20 mouse cellular contexts compared by ENCODE assay signal in genomic region chr14:71518541-71518940, GRCm38 (mm10).
A peak's percentile ranks its signal among the peaks of the same experiment; 100 is the strongest.
DNase-seq lines count a peak whose midpoint lies in the region; ATAC-seq lines count a peak whose summit lies in the region.
"Had no signal": no experiment of that assay in that cellular context is flagged by ENCODE, and none has a peak within 500 bp of the region (broad histone marks: within the 10 kb centered on the region; RNA-seq: fewer than 3 reads in every experiment).

No protein-coding gene starts in this region.

- no peak overlapping the region for H3K9ac ChIP-seq in heart, embryonic 12.5 days
- H3K9ac ChIP-seq: embryonic facial prominence, embryonic 13.5 days; forebrain, embryonic 12.5 days; forebrain, postnatal 0 days; heart, embryonic 15.5 days; hindbrain, embryonic 13.5 days; intestine, embryonic 15.5 days had no signal

- WGBS in heart, embryonic 12.5 days = 46% methylated on average over 2 of the region's 2 CpGs

- DNase-seq in heart, adult 11 months = peak; percentile 74
- DNase-seq in cerebellum, adult 18-20 months = peak; percentile 30 to 49
- DNase-seq in cerebellum, adult 9-11 months = peak; percentile 56
- DNase-seq in cerebellum, postnatal 36 days = peak; percentile 21 to 24
- no peak for DNase-seq in thymus, postnatal 36 days
- no peak for DNase-seq in gastrocnemius, postnatal 4 days (ENCODE audit: low spot score in 2 of 2)
- DNase-seq: adrenal gland, postnatal 10 days; forebrain, postnatal 0 days; gastrocnemius, postnatal 14 days; heart, adult 18-20 months; heart, postnatal 14 days; kidney, adult 18-20 months had no signal

- no peak overlapping the region for H3K27ac ChIP-seq in heart, embryonic 12.5 days (ENCODE audit: poor library complexity, severe bottlenecking)
- H3K27ac ChIP-seq: embryonic facial prominence, embryonic 13.5 days; forebrain, embryonic 12.5 days; heart, embryonic 10.5 days; heart, embryonic 15.5 days; hindbrain, embryonic 13.5 days; intestine, embryonic 15.5 days had no signal

- no peaks in the 10 kb centered on the region for H3K36me3 ChIP-seq in heart, embryonic 12.5 days
- H3K36me3 ChIP-seq: embryonic facial prominence, embryonic 13.5 days; forebrain, embryonic 12.5 days; heart, embryonic 10.5 days; heart, embryonic 15.5 days; hindbrain, embryonic 13.5 days; intestine, embryonic 15.5 days had no signal

- no peak for ATAC-seq in heart, embryonic 12.5 days (ENCODE audit: insufficient number of reproducible peaks, low FRiP score)
- no peak for ATAC-seq in megakaryocyte, adult 5-6 weeks (ENCODE audit: poor library complexity, severe bottlenecking)
- ATAC-seq: forebrain, postnatal 0 days; intestine, embryonic 15.5 days had no signal

- H3K4me2 ChIP-seq in heart, embryonic 12.5 days = no peak overlapping the region
- H3K4me2 ChIP-seq: embryonic facial prominence, embryonic 13.5 days; forebrain, embryonic 12.5 days; heart, embryonic 15.5 days; hindbrain, embryonic 13.5 days; intestine, embryonic 15.5 days had no signal

- H3K27me3 ChIP-seq in heart, embryonic 12.5 days (replicated peaks) = no peaks in the 10 kb centered on the region
- H3K27me3 ChIP-seq: embryonic facial prominence, embryonic 13.5 days; forebrain, embryonic 12.5 days; heart, embryonic 15.5 days; hindbrain, embryonic 13.5 days; intestine, embryonic 15.5 days had no signal

- no peaks in the 10 kb centered on the region for H3K9me3 ChIP-seq in heart, embryonic 12.5 days (replicated peaks)
- H3K9me3 ChIP-seq: embryonic facial prominence, embryonic 13.5 days; forebrain, embryonic 12.5 days; heart, embryonic 10.5 days; heart, embryonic 15.5 days; hindbrain, embryonic 13.5 days; intestine, embryonic 15.5 days had no signal

- no peak overlapping the region for H3K4me3 ChIP-seq in heart, embryonic 12.5 days
- H3K4me3 ChIP-seq: embryonic facial prominence, embryonic 13.5 days; forebrain, embryonic 12.5 days; heart, embryonic 10.5 days; heart, embryonic 15.5 days; hindbrain, embryonic 13.5 days; intestine, embryonic 15.5 days had no signal

- no peaks in the 10 kb centered on the region for H3K4me1 ChIP-seq in heart, embryonic 12.5 days (replicated peaks)
- H3K4me1 ChIP-seq: embryonic facial prominence, embryonic 13.5 days; forebrain, embryonic 12.5 days; heart, embryonic 10.5 days; heart, embryonic 15.5 days; hindbrain, embryonic 13.5 days; intestine, embryonic 15.5 days had no signal

Comparison
In these comparisons a context has a peak if more than half of its experiments do, and no peak if none do; other contexts are left out.
1. DNase-seq: peak in heart, adult 11 months (single experiment), cerebellum, adult 18-20 months (2 of 2), cerebellum, adult 9-11 months (single experiment) and cerebellum, postnatal 36 days (2 of 2); none in thymus, postnatal 36 days (0 of 2) and gastrocnemius, postnatal 4 days (0 of 2).